Mouse (Mus musculus) kidney, postnatal 25 days (tissue): Measurements from ENCODE around the gene Slc10a7.

Source experiments
- DNase-seq, 2 experiments: peaks; one replicate each; pipeline ENCODE4 v3.0.0; 2021; ENCODE audit warnings: mixed read lengths in 2 of 2

Gene Slc10a7

GRCm38 (mm10) chr8:78549971-78550751, 41.0 kb downstream of the Slc10a7 start:
- no peak for DNase-seq

- no peak for DNase-seq
These were observed 41.6 kb downstream of the Slc10a7 start for GRCm38 (mm10) chr8:78550752-78551134.

- DNase-seq, result no peak
These were observed 46.7 kb downstream of the Slc10a7 start for GRCm38 (mm10) chr8:78555817-78556216.

- no peak for DNase-seq
These were observed 47.8 kb downstream of the Slc10a7 start for GRCm38 (mm10) chr8:78556773-78557434.

- DNase-seq, result no peak
These were observed 52.5 kb downstream of the Slc10a7 start for GRCm38 (mm10) chr8:78561620-78562019.

GRCm38 (mm10) chr8:78563466-78564058, 54.4 kb downstream of the Slc10a7 start:
- no peak for DNase-seq

GRCm38 (mm10) chr8:78564200-78564599, 55.1 kb downstream of the Slc10a7 start:
- no peak for DNase-seq

- no peak for DNase-seq
These were observed 59.0 kb downstream of the Slc10a7 start for GRCm38 (mm10) chr8:78568196-78568595.

GRCm38 (mm10) chr8:78571528-78571927, 62.4 kb downstream of the Slc10a7 start:
- no peak for DNase-seq

GRCm38 (mm10) chr8:78574207-78574606, 65.1 kb downstream of the Slc10a7 start:
- DNase-seq, result no peak

GRCm38 (mm10) chr8:78577569-78577968, 68.4 kb downstream of the Slc10a7 start:
- no peak for DNase-seq

GRCm38 (mm10) chr8:78578036-78578435, 68.9 kb downstream of the Slc10a7 start:
- DNase-seq, result no peak

GRCm38 (mm10) chr8:78584011-78584776, 75.0 kb downstream of the Slc10a7 start:
- no peak for DNase-seq

- no peak for DNase-seq
These were observed 75.7 kb downstream of the Slc10a7 start for GRCm38 (mm10) chr8:78584863-78585262.

- DNase-seq, result peak in 1 of 2 experiments; percentile 18
These were observed 86.3 kb downstream of the Slc10a7 start for GRCm38 (mm10) chr8:78595481-78595908.

- peak; percentile 66 to 72 for DNase-seq
These were observed 89.1 kb downstream of the Slc10a7 start for GRCm38 (mm10) chr8:78598237-78598636.

- no peak for DNase-seq
These were observed 93.9 kb downstream of the Slc10a7 start for GRCm38 (mm10) chr8:78603084-78603483.

- no peak for DNase-seq
These were observed 95.3 kb downstream of the Slc10a7 start for GRCm38 (mm10) chr8:78604426-78604825.

GRCm38 (mm10) chr8:78609301-78609700, 100.2 kb downstream of the Slc10a7 start:
- DNase-seq, result no peak

- DNase-seq, result no peak
These were observed 101.9 kb downstream of the Slc10a7 start for GRCm38 (mm10) chr8:78611019-78611418.

- no peak for DNase-seq
These were observed 113.2 kb downstream of the Slc10a7 start for GRCm38 (mm10) chr8:78622362-78622761.

- DNase-seq, result no peak
These were observed 114.8 kb downstream of the Slc10a7 start for GRCm38 (mm10) chr8:78623972-78624371.
